Comparison of ENCODE assay signal across 17 mouse cellular contexts in genomic region chr14:103793409-103793808, GRCm38 (mm10). TPM values are rescaled to one million over a fixed set of nuclear protein-coding genes. Genes with fewer than 3 reads are reported as not detected.
"Had no signal": no experiment of that assay in that cellular context is flagged by ENCODE, and none has a peak within 500 bp of the region (broad histone marks: within the 10 kb centered on the region; RNA-seq: fewer than 3 reads in every experiment).

No protein-coding gene starts in this region.

- H3K4me1 ChIP-seq: limb, embryonic 10.5 days; liver, embryonic 12.5 days; liver, embryonic 15.5 days; lung, embryonic 15.5 days; neural tube, embryonic 13.5 days had no signal

- H3K9me3 ChIP-seq: limb, embryonic 10.5 days; limb, embryonic 13.5 days; liver, embryonic 12.5 days; liver, embryonic 15.5 days; lung, embryonic 15.5 days had no signal

- H3K4me3 ChIP-seq: limb, embryonic 10.5 days; limb, embryonic 13.5 days; liver, embryonic 12.5 days; liver, embryonic 15.5 days; lung, embryonic 15.5 days; myocyte; neural tube, embryonic 13.5 days had no signal

- H3K4me2 ChIP-seq: limb, embryonic 13.5 days; liver, embryonic 12.5 days; liver, embryonic 15.5 days; lung, embryonic 15.5 days; neural tube, embryonic 13.5 days had no signal

- H3K36me3 ChIP-seq: limb, embryonic 10.5 days; limb, embryonic 13.5 days; liver, embryonic 12.5 days; liver, embryonic 15.5 days; lung, embryonic 15.5 days; neural tube, embryonic 13.5 days had no signal

- ATAC-seq: liver, embryonic 12.5 days had no signal

- DNase-seq: kidney, adult 11 months; kidney, adult 9 months; kidney, postnatal 25 days; liver; lung, adult 18-20 months; lung, postnatal 10 days; lung, postnatal 36 days; thymus, adult 18-20 months; thymus, postnatal 36 days had no signal

- H3K27me3 ChIP-seq: limb, embryonic 13.5 days; liver, embryonic 12.5 days; liver, embryonic 15.5 days; lung, embryonic 15.5 days; neural tube, embryonic 13.5 days had no signal

- H3K27ac ChIP-seq: limb, embryonic 10.5 days; limb, embryonic 13.5 days; liver, embryonic 12.5 days; liver, embryonic 15.5 days; lung, embryonic 15.5 days; neural tube, embryonic 13.5 days had no signal

- H3K9ac ChIP-seq: limb, embryonic 13.5 days; liver, embryonic 12.5 days; liver, embryonic 15.5 days; lung, embryonic 15.5 days; neural tube, embryonic 13.5 days had no signal

RNA-seq across cellular contexts. Expression of gene Ednrb, which starts 50.8 kb away (rescaled TPM):
- total RNA-seq: monocyte, adult 5-6 weeks had no signal
- polyA plus RNA-seq: myocyte had no signal
